Mouse (Mus musculus) ovary, adult 10 weeks (tissue): Measurements from ENCODE around the gene C1ql3. TPM values are rescaled to one million over a fixed set of nuclear protein-coding genes. Genes with fewer than 3 reads are reported as not detected.

Source experiments
- polyA plus RNA-seq: library from polyadenylated mRNA; stranded (reverse); fragments of 350-450 nt; fragmentation: Illumina TruSeq; extraction: RNeasy Lipid Tissue Mini Kit (QIAGEN cat#74804); gene quantifications from one replicate; pipeline ENCODE4 v1.2.3, GENCODE M21; 2014

The C1ql3 gene
- not detected for polyA plus RNA-seq

GRCm38 (mm10) chr2:13011472-13011871 lies at the start of gene C1ql3:
TSS of gene C1ql3 (minus strand) at chr2:13011806.

Other genes with a start within 250 kb of the C1ql3 start
- gene Pter, start 87.8 kb downstream of the C1ql3 start, polyA plus RNA-seq: 32.8 TPM